8 mouse cellular contexts compared by ENCODE assay signal in genomic region chr9:53301801-53302311, GRCm38 (mm10). TPM values are rescaled to one million over a fixed set of nuclear protein-coding genes. Genes with fewer than 3 reads are reported as not detected.
A peak's percentile ranks its signal among the peaks of the same experiment; 100 is the strongest.
DNase-seq lines count a peak whose midpoint lies in the region; ATAC-seq and TF ChIP-seq lines count a peak whose summit lies in the region.

No protein-coding gene starts in this region.

- 0 out of 2 replicates have a peak, but pooled peaks have one; percentile 24 for ATAC-seq in hindbrain, embryonic 13.5 days (ENCODE audit: low FRiP score)
- ATAC-seq in limb, embryonic 15.5 days (ENCODE audit: insufficient number of reproducible peaks, low FRiP score, low TSS enrichment, low read depth): no peak

- no peaks in the 10 kb centered on the region for H3K36me3 ChIP-seq in hindbrain, embryonic 13.5 days
- no peaks in the 10 kb centered on the region for H3K36me3 ChIP-seq in limb, embryonic 15.5 days
- no peaks in the 10 kb centered on the region for H3K36me3 ChIP-seq in myocyte (ENCODE audit: control insufficient read depth, insufficient read depth)

- no peak overlapping the region for H3K27ac ChIP-seq in hindbrain, embryonic 13.5 days
- 0 out of 2 replicates have a peak overlapping the region, but pooled peaks have one; percentile 11 for H3K27ac ChIP-seq in limb, embryonic 15.5 days

- H3ac ChIP-seq in myocyte (ENCODE audit: control insufficient read depth, insufficient read length): no peak overlapping the region

- no peaks in the 10 kb centered on the region for H3K9me3 ChIP-seq in hindbrain, embryonic 13.5 days
- no peaks in the 10 kb centered on the region for H3K9me3 ChIP-seq in limb, embryonic 15.5 days

- peak overlapping the region; percentile 75 for H3K4me2 ChIP-seq in hindbrain, embryonic 13.5 days
- H3K4me2 ChIP-seq in limb, embryonic 15.5 days: peak overlapping the region; percentile 82
- peak overlapping the region; percentile 34 for H3K4me2 ChIP-seq in myocyte (ENCODE audit: low read depth)

- peaks cover 19% of the 10 kb centered on the region for H3K27me3 ChIP-seq in hindbrain, embryonic 13.5 days
- no peaks in the 10 kb centered on the region for H3K27me3 ChIP-seq in limb, embryonic 15.5 days
- peaks cover 15% of the 10 kb centered on the region for H3K27me3 ChIP-seq in myocyte (ENCODE audit: control insufficient read depth, insufficient read depth, insufficient read length)

- peak overlapping the region; percentile 42 for H3K4me3 ChIP-seq in hindbrain, embryonic 13.5 days
- peak overlapping the region; percentile 38 for H3K4me3 ChIP-seq in limb, embryonic 15.5 days
- H3K4me3 ChIP-seq in myocyte: no peak overlapping the region

- no peaks in the 10 kb centered on the region for H3K79me2 ChIP-seq in myocyte (ENCODE audit: control insufficient read depth, insufficient read depth)

- TF ChIP-seq POLR2A in myocyte (IDR thresholded peaks at IDR 0.05; ENCODE audit: insufficient read length, low read depth): no peak

- 6% methylated on average over 19 of the region's 19 CpGs for WGBS in hindbrain, embryonic 13.5 days
- 2% methylated on average over 19 of the region's 19 CpGs for WGBS in limb, embryonic 15.5 days

- peaks cover 13% of the 10 kb centered on the region for H3K4me1 ChIP-seq in hindbrain, embryonic 13.5 days (replicated peaks)
- H3K4me1 ChIP-seq in limb, embryonic 15.5 days: peaks cover 10% of the 10 kb centered on the region

- DNase-seq in right cerebral cortex, postnatal 25 days: peak; percentile 30
- DNase-seq in right cerebral cortex, postnatal 4 days: no peak
- DNase-seq in cerebellum, postnatal 14 days: peak; percentile 38 to 48
- DNase-seq in layer of hippocampus, adult 9-10 months (ENCODE audit: low spot score): no peak
- DNase-seq in adrenal gland, postnatal 4 days (ENCODE audit: low spot score in 2 of 2): no peak

- peak overlapping the region; percentile 62 for H3K9ac ChIP-seq in hindbrain, embryonic 13.5 days
- peak overlapping the region; percentile 26; the same call in 1 of the 2 replicates for H3K9ac ChIP-seq in limb, embryonic 15.5 days

TF ChIP-seq in myocyte, 11 proteins besides CTCF, POLR2A, EP300 and RAD21:
- no peak for TF ChIP-seq SRF (IDR thresholded peaks at IDR 0.05; ENCODE audit: control insufficient read depth, insufficient read length, low read depth)

RNA-seq across cellular contexts. Expression of gene Exph5, which starts 0.4 kb away (rescaled TPM):
- polyA plus RNA-seq in hindbrain, embryonic 13.5 days (2015; fragmentation: Nextera tagmentation; extraction: Ambion mirVana): 0.06 and 0.25 TPM in 2 replicates
- 2.6 and 2.7 TPM in 2 replicates for polyA plus RNA-seq in limb, embryonic 15.5 days (2015; fragmentation: Nextera tagmentation; extraction: Ambion mirVana)
- not detected for polyA plus RNA-seq in myocyte (2012; fragmentation: generic; extraction: Trizol)
- 1 to 10 TPM in 1 of 2 experiments, under 1 TPM in 1; 0.68 to 1.8 TPM for total RNA-seq in adrenal gland, postnatal 4 days (2021)

RNA-seq across cellular contexts. Expression of gene Ddx10, which starts 54.0 kb away (rescaled TPM):
- polyA plus RNA-seq in hindbrain, embryonic 13.5 days (2015; fragmentation: Nextera tagmentation; extraction: Ambion mirVana): 24.5 and 24.7 TPM in 2 replicates
- polyA plus RNA-seq in limb, embryonic 15.5 days (2015; fragmentation: Nextera tagmentation; extraction: Ambion mirVana): 25.2 and 26.3 TPM in 2 replicates
- polyA plus RNA-seq in myocyte (2012; fragmentation: generic; extraction: Trizol): 7.5 TPM
- total RNA-seq in adrenal gland, postnatal 4 days (2021): 10 to 100 TPM; 23.5 to 26.9 TPM

Comparison
In these comparisons a context has a peak if more than half of its experiments do, and no peak if none do; other contexts are left out.
1. DNase-seq: peak in right cerebral cortex, postnatal 25 days (single experiment) and cerebellum, postnatal 14 days (2 of 2); none in right cerebral cortex, postnatal 4 days (single experiment), layer of hippocampus, adult 9-10 months (single experiment) and adrenal gland, postnatal 4 days (0 of 2).
2. Peak in every context shown above with its lines, with median percentiles within 50 percentile points of each other: H3K4me2 ChIP-seq.